Mouse (Mus musculus) testis, adult 2 months (tissue): ENCODE data around the gene Tatdn2. TPM values are rescaled to one million over a fixed set of nuclear protein-coding genes. Genes with fewer than 3 reads are reported as not detected.

Source experiments
- H3K27ac ChIP-seq: fragments of 200-500 bp; 2 replicates; pipeline ENCODE4 v1.5.1; 2012; ENCODE audit warnings: low read depth, low read length; ENCODE audit not compliant: control insufficient read depth, insufficient read depth
- H3K27me3 ChIP-seq: fragments of 200-500 bp; 2 replicates; pipeline ENCODE4 v1.6.1; 2012; ENCODE audit warnings: mild to moderate bottlenecking, low read length, moderate library complexity; ENCODE audit not compliant: control insufficient read depth, insufficient read depth
- H3K36me3 ChIP-seq: fragments of 200-500 bp; 2 replicates; pipeline ENCODE4 v1.6.1; 2012; ENCODE audit warnings: mild to moderate bottlenecking, low read length; ENCODE audit not compliant: control insufficient read depth, insufficient read depth
- H3K4me1 ChIP-seq: fragments of 200-500 bp; 2 replicates; pipeline ENCODE4 v1.6.1; 2012; ENCODE audit warnings: low read length; ENCODE audit not compliant: control insufficient read depth, insufficient read depth
- H3K4me3 ChIP-seq: fragments of 200-500 bp; 2 replicates; pipeline ENCODE4 v1.5.1; 2012; ENCODE audit warnings: low read depth, mild to moderate bottlenecking, low read length, moderate library complexity, mixed read lengths; ENCODE audit not compliant: control insufficient read depth
- CTCF ChIP-seq: fragments of 200-500 bp; IDR thresholded peaks from 2 replicates; pipeline ENCODE4 v1.5.1; 2012; ENCODE audit warnings: low read depth, mild to moderate bottlenecking, inconsistent platforms, low read length, moderate library complexity; ENCODE audit not compliant: control insufficient read depth, insufficient read depth, insufficient replicate concordance
- POLR2A ChIP-seq: fragments of 200-500 bp; IDR thresholded peaks from 2 replicates; pipeline ENCODE4 v1.6.1; 2012; ENCODE audit warnings: low read depth, mild to moderate bottlenecking, inconsistent platforms, low read length, moderate library complexity; ENCODE audit not compliant: control insufficient read depth
- polyA plus RNA-seq: library from polyadenylated mRNA; depleted of rRNA; stranded (reverse); fragments of >200 nt; gene quantifications from 2 replicates; pipeline ENCODE4 v1.2.3, GENCODE M21; 2012; rRNA removed

Gene Tatdn2
- polyA plus RNA-seq, 1 experiment = 14.2 TPM

DNA sequence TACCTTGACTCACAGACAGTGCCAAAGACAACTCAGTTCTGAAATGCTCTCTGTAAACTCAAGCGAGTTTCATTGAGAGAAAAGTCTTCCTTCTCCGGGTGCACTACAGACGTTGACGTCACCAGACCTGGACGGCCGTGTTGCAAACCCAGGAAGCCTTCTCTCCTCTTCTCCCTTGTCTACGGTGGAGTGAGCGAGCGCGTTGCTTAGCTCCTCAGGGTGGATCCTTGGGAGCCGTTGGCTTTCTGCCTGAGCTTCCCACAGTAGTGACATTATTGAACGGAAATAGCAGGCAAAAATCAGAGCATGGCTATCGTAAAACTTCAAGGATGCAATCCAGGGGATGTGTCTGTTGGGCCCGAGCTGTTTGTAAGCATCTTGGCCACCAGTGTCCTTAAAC is 50.4 kb downstream of the Tatdn2 start:
- Histone ChIP-seq H3K27ac (no peak overlapping the region), H3K36me3 (no peaks in the 10 kb centered on the region), H3K27me3 (no peaks in the 10 kb centered on the region), H3K4me1 (peaks cover 10% of the 10 kb centered on the region), H3K4me3 (no peak overlapping the region)
- TF ChIP-seq POLR2A = no peak
- TF ChIP-seq CTCF = no peak

DNA sequence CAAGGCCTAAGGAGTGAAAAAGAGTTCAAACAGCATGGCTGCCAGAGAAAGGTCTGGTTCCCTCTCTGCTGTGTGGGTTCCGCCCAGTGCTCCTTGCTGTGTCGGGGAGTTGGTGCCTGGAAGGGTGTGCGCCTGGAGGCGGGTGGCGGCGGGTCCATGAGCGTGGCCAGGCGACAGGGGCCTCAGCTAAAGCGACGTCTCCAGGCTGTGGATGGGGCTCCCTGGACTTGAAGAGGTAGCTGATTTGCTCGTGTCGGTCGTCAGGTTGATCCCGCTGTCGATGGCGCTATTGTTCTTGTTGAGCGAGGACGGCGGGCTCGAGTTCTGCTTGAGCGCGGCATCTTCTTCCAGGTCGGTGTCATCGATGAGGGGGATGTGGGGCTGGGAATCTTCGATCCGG is 51.5 kb downstream of the Tatdn2 start:
- no peak for TF ChIP-seq CTCF
- no peak for TF ChIP-seq POLR2A
- Histone ChIP-seq H3K27ac (no peak overlapping the region), H3K4me3 (peak overlapping the region; percentile 47), H3K36me3 (no peaks in the 10 kb centered on the region), H3K4me1 (peaks cover 10% of the 10 kb centered on the region), H3K27me3 (no peaks in the 10 kb centered on the region)

DNA sequence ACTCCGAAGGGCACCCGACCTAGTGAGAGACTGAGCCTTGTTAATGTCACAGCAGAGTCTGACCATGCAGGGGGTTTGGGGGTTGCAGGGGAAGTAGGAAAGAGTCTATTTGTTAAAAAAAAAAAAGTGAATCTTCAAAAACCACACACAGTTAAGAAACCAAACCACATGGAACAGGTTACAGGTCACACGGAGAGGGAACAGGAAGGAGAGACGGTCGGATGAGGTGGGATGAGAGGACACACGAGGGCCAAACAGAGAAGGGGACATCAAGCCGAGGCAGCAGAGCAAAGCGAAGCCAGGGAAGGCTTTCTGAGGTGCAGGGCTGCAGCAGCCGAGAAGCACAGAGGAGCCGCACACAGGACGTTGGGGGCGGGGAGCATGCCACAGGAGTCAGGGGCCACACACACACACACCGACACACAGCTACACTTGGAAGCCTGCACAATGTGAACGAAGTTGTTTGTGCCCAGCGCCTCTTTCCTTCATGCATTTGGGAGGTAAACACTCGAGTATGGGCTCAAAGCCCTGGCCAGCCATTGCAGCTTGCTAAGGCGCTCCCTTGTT is 52.4 kb downstream of the Tatdn2 start:
- Histone ChIP-seq H3K4me1 (peaks cover 10% of the 10 kb centered on the region), H3K27ac (no peak overlapping the region), H3K36me3 (no peaks in the 10 kb centered on the region), H3K4me3 (no peak overlapping the region; the same call in 1 of the 2 replicates), H3K27me3 (no peaks in the 10 kb centered on the region)
- TF ChIP-seq POLR2A (no peak), CTCF (no peak)

Other genes starting within 250 kb of the Tatdn2 start
- gene Il17re, start 238.6 kb upstream of the Tatdn2 start, polyA plus RNA-seq = 6.1 and 7.8 TPM in 2 replicates
- gene Il17rc, start 225.6 kb upstream of the Tatdn2 start, polyA plus RNA-seq = 3.7 and 4.9 TPM in 2 replicates
- gene Creld1, start 213.8 kb upstream of the Tatdn2 start, polyA plus RNA-seq = 4.6 and 5.0 TPM in 2 replicates
- 0.05 and 0.19 TPM in 2 replicates for gene Prrt3, start 195.1 kb upstream of the Tatdn2 start, polyA plus RNA-seq
- 30.9 and 32.9 TPM in 2 replicates for gene Emc3, start 165.4 kb upstream of the Tatdn2 start, polyA plus RNA-seq
- gene Fancd2, start 165.4 kb upstream of the Tatdn2 start, polyA plus RNA-seq = 17.7 and 19.5 TPM in 2 replicates
- gene Fancd2os, start 96.3 kb upstream of the Tatdn2 start, polyA plus RNA-seq = 23.8 and 29.9 TPM in 2 replicates
- 60.9 and 70.2 TPM in 2 replicates for gene Brk1, start 92.3 kb upstream of the Tatdn2 start, polyA plus RNA-seq
- 222 and 254 TPM in 2 replicates for gene Vhl, start 73.1 kb upstream of the Tatdn2 start, polyA plus RNA-seq
- gene Irak2, start 58.6 kb upstream of the Tatdn2 start, polyA plus RNA-seq = 2.4 and 3.3 TPM in 2 replicates
- gene Ghrl, start 22.8 kb downstream of the Tatdn2 start, polyA plus RNA-seq = 108 and 119 TPM in 2 replicates
- 113 and 114 TPM in 2 replicates for gene Sec13, start 43.7 kb downstream of the Tatdn2 start, polyA plus RNA-seq